Mouse (Mus musculus): ENCODE data around the gene Alpk3.

Gene Alpk3

DNA sequence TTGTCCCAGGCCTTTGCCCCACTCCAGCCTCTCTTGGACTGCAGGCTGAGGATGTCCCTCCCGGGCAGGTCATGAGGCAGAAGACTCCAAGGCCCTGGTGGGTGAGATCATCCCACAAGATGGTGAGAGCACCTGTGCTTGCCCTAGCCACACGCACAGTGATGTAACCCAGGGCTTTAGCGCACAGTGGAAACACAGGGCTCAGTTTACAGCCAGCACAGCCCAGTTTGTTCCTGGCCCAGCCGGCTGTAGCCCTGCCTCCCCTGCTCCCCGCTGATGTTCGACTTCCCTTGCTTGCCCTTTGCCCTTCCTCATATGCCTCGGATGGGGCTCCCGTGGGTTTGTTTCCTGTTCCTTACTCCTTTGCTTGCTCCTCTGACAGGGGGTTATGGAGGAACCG is 17.1 kb downstream of the Alpk3 start:
- no peak for DNase-seq (ENCODE audit: low spot score in 2 of 2)

DNA sequence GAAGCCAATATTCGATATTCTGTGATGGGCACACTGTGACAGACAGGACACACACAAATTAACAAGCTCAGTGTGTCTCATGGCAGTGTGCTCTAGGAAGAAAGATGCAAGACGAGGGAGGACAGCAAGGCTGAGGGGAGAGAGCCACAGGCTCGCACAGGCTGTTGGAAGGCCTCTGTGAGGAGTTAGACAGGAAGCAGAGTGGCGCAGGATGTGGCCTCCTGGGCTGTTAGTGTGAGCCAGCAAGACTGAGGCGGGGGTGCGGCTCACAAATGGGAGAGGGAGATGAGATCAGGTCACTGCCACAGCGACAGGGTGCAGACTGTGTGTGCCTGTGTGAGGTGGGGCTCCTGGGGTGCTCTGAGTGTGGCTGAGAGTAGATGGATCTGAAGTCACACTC is 17.9 kb downstream of the Alpk3 start:
- DNase-seq (ENCODE audit: low spot score in 2 of 2), result no peak

DNA sequence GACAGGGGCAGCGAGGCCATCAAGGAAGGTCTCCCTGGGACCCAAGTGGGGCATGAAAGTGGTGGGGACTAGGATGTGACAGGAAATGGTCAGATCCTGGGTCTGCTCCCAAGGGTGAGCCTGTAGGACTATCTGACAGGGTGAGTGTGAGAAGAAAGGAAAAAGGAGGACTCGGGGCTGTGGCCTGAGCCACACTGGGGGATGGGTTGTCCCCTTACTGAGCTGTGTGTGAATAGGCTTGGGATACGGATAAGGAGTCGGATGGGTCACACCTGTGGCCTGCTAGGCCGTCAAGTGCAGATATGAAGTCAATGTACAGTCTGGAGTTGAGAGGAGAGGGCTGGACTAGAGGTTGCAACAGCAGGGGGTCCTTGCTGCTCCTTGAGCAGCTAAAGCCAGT is 18.3 kb downstream of the Alpk3 start:
- DNase-seq (ENCODE audit: low spot score in 2 of 2), result no peak

DNA sequence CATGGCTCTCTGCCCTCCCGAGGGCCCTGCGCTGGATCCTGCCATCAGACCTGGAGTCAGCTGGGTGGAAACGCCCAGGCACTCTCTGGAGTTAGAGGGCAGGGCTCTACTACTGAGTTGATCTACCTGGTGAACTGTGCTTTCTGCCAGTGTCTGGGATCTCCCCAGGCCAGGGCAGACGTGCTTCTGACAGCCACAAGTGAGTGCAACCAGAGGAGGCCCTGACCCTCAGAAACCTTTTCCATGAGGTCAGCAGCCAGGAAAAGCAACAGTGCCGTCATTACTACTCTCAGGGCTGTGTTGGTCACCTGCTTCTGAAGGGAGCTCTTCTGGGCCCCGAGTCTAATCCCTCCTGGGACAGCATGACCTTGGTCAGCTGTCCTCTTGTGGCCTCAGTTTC is 19.6 kb downstream of the Alpk3 start:
- DNase-seq (ENCODE audit: low spot score in 2 of 2), result no peak

DNA sequence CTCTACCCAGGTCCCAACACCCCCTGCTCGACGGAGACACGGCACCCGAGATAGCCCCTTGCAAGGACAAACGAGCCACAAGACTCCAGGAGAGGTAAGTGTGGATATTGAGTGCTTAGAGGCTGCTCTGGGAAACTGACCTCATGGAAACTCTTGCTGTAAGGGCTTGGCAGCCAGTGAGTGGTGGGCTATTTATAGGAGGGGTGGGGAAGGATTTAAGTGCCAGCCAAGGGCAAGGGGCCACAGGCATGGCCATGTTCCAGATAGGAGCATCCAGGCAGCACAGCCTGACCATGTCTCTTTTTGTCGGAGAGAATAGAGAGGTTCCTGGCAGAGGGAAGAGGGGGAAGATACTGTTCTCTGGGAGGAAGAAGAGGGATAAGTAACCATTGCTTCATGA is 21.3 kb downstream of the Alpk3 start:
- no peak for DNase-seq (ENCODE audit: low spot score in 2 of 2)

DNA sequence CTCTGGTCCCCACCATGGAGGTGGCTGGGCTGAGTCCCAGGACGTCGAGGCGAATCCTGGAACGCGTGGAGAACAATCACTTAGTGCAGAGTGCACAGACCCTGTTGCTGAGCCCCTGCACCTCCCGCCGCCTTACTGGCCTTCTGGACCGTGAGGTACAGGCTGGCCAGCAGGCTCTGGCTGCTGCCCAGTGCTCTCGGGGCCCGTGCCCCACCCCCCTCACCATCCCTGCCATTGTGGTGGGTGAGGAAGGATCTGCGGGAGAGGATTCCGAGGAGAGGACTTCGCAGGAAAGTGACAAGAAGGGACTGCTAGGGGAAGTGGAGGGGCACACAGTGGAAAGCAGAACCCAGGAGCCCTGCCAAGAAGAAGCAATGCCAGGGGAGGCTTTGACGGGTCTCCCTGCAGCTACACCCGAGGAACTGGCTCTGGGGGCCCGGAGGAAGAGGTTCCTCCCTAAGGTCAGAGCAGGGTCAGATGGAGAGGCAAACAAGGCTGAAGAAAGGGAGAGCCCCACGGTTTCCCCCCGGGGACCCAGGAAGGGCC is 36.1 kb downstream of the Alpk3 start:
- DNase-seq (ENCODE audit: low spot score in 2 of 2), result no peak

DNA sequence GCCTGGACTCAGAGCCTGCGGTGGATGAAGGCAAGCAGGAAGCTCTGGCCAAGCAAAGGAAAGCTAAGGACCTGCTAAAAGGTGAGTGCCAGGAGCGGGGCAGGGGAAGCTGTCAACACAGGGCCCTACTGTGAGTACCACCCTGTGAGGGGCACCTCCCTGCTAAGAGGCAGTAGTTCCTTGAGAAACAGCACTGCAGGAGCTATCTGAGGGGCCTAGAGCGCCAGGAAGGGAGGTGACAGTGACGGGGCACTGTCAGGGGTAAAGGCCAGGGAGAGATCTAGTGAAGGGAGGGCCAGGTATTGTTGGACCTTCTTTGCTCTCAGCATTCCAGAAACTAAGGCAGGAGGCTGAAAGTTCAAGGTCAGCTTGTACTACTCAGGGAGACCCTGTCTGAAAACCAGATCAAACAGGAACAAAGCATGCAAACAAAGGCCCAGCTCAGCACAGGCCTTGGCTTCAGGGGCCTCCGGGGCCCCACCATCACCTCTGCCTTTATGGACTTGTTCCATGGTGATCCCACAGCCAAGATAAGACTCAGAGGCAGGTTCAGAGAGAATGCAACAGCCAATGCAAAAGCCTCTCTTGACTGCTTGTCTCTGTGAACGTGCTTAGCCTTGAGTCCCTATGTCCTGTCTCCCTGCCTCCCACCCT is 36.8 kb downstream of the Alpk3 start:
- DNase-seq (ENCODE audit: low spot score in 2 of 2), result no peak

DNA sequence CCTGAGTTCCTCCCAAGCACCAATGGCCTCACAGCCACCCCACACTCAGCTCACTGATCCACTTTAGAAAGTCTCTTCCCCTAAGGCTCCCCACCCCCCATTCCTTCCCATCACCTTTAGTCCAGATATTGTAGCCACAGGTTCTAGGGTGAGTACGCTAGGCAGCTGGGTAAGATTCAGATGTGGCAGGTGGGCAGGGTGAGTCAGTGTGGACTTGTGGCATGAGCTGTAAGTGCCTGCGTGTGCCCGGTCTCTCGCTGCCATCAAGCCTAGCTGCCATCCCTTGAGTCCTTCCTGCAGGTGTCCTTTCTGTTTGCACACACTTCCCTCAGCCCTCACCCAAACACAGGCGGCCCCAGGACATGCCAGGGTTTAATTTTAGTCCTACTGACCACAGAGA is 42.9 kb downstream of the Alpk3 start:
- DNase-seq (ENCODE audit: low spot score in 2 of 2), result no peak

DNA sequence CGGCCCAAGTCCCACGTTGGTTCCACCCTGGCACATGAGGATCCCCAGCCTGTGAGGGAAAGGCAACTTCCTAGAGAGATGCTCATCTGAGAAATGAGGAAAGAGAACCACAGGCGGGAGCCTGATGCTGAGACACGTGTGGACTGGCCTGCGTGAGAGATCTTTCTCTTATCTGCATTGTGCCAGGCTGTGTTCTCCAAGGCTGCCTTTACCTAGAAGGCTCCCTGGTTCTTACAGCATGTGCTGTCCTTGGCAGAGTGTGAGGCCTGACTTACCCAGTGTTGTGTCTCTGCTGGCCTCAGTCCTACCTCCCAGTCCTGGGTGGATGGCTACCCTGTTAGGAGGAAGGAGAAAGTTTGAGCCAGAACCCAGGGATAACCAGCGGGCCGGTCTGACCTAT is 45.5 kb downstream of the Alpk3 start:
- DNase-seq (ENCODE audit: low spot score in 2 of 2), result no peak

DNA sequence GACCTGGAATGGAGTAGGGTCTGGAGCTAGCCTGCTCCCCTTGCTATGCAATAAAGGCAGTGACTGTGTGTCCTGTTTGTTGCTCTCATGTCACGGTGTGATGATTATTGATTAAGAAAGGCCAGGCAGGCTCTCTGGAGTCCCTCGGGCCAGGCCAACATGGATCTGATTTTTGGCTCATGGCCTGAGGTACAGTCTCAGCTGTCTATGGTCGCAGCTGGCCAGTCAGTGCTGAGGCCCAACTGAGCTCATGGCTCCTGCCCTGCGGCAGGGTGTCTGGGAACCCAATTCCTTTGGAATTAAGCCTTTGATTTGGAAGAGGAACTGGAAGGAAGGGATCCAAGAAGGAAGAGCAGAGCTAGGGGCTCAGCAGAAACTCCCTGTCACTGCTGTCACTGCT is 48.1 kb downstream of the Alpk3 start:
- no peak for DNase-seq (ENCODE audit: low spot score in 2 of 2)

DNA sequence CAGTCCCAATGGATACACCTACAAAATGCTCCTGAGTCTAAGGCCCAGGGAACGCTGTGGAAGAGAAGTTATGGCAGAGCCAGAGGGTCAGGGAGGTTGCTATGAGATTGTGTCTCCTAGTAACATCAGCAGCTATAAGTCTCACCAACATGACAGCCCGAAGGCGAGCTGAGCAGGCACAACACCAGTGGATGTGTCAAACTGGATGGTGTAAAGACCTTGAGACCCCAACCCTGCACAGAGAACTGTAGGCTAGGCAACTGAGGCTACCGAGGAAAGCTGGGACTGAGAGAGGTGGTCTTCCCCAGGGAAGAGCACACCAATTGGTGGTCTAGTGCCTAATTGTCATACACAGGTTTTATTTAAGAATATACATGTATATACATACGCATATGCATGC is 50.8 kb downstream of the Alpk3 start:
- no peak for DNase-seq (ENCODE audit: low spot score in 2 of 2)

DNA sequence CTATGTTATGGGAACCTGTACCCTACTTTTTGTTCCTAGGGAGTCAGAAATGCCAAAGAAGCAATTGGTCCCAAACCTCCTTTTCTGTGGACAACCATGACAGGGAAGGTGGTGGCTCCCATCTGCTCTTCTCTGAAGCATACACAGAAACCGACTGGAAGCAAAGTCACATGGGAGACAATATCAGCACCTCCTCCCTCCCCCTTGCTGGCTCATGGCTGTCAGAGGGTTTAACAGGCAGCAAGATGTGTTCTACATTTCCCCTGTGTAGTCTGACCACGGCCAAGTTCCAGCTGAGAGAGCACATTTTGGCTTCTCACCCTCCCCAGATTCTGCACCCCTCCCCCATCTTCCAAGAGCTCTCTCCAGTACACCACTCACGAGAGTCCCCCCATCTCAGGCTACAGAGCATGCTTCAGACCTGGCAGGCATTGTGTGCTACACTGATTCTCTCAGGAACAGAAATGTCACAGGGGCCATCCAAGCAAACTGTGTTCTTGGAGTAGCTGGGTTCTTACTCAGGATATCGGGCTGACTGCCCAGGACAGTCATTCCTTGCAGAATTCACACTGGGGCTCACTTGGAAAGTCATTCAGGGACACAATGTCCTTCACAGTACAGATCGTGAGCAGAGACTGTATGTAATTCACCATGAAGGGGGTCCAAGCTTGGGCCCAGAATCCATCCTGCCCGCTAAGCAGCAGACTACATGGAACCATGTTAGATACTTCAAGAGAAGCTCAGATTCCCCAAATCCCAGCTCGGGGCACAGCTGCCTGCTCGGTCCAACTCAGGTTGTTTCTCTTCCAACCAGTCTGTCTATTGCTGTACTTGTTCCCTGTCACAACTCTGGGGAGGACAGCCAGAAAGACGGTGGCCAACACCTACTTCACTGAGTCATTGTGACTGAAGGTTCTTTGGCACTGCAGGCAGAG is 52.6 kb downstream of the Alpk3 start:
- DNase-seq (ENCODE audit: low spot score in 2 of 2), result no peak

DNA sequence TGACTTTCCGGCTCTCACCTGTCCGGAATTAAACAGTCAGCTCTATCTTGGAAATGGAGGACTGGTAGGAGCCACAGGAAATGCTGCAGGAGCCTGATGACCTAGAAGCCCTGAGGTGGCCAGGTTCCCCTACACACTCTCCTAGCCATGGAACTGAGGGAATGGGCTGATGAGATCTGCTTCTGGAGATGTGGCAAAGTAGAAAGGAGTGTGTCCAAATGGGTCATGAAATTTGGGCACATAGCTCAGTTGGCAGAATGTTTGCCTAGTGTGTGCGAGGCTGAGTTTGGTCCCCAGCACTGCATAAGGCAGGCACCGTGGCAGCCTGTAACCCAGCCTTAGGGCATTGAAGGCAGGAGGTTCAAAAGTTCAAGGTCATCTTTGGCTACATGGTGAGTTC is 53.4 kb downstream of the Alpk3 start:
- DNase-seq (ENCODE audit: low spot score in 2 of 2), result no peak

DNA sequence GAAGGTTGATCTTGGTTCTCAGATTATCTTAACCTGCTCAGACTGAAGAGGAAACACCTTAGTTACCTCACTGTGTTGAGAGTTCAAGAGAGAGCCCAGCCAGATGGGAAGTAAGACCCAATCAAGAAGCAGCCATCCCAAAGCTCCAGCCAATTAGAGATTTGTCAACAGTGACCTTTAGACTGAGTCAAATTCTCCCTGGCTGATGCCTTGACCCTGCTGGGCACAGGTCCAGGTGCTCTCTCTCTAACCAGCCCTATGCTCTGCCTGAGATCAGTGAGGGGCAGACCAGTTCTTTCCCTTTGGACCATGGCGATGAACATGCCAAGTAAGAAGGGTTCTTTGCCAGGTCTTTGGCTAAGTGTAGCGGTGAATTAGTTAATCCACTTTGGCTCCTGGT is 54.3 kb downstream of the Alpk3 start:
- DNase-seq (ENCODE audit: low spot score in 2 of 2), result no peak

DNA sequence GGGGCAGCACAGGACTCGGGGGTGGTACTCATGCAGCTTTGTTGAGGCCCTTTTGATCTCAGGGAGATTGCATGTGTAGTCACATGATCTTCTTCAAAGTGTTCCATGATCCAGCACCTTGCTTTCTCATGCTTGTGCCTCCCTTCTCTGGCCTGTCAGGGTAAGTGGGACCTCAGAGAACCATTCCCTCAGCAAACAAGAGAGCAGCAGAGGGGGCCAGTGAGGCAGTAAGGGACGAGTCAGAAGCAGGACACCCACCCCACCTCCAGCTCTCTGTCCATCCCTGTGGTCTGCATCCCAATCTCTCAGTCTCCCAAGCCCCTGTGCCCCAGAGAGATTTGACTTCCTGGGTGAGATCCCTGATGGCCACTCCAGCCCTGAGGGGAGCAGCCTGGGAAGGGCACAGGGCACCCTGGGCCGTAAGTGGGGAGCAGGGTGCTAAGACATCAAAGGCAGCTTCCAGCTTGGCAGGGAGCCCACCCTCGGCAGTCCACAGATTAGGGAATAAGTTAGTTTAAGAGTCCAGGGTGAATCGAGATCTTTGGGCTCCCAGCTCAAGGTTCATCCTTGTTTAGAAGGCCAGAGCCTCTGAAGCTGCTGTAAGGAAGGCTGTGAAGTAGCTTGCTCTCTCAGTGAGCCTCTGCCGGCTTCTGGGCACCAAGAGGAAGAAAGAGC is 55.4 kb downstream of the Alpk3 start:
- DNase-seq (ENCODE audit: low spot score in 2 of 2), result no peak

DNA sequence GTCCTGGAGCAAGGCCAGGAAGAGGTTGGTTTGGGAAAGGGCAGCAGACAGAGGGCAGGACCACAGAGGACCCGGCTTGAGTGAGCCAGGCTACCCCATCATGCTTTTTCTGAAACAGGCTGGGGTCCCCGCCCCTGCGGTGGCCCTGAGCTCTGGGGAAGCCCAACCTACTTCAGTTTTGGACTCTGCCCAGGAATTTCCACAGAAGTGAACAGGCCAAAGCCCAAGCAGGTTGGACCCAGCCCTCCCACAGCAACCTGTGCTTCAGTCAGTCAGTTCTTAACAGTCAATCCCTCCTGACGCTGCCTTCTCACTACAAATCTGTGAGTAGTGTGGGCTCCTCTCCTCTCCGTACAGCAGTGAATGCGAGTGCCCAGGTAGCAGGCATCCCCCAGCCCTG is 57.2 kb downstream of the Alpk3 start, which contains the start of gene Slc28a1:
Slc28a1 (plus strand) TSS at position 245 of the 400 bp plus-strand sequence.
- no peak for DNase-seq (ENCODE audit: low spot score in 2 of 2)

DNA sequence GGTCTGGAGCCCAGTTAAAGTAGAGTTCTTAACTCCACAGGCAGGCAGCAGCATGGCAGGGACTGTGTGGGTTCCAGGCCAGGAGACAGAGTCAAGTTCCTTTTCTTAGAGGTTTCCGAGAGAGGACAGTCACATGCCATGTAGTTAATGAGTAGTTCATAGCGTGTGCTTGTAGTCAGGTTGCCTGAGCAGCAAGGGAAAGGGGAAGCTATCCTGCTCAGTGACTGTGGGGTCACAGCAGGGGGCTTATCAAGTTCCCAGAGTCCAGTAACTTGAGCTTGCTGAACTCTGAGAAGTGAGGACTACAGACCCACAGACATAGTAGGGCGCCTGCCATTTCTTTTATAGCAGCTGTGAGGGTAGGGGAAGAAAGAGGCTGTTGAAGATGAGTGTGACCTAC is 63.7 kb downstream of the Alpk3 start:
- no peak for DNase-seq (ENCODE audit: low spot score in 2 of 2)

DNA sequence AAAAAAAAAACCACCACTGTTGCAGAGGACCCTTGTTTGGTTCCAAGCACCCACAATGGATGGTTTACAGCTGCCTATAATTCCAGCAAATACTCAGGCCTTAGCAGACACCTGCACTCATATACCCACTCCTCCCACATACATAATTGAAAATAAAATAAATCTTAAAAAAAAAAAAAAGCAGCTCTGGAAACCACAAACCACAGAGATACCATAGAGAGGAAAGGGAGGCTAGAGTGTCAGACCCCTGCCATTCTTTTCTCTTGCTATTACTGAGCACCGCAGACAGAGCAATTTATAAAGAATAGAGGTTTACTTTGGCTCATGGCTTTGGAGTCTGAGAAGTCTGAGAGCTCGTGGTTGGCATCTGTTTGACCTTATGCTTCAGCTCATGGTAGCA is 65.4 kb downstream of the Alpk3 start:
- no peak for DNase-seq (ENCODE audit: low spot score in 2 of 2)

DNA sequence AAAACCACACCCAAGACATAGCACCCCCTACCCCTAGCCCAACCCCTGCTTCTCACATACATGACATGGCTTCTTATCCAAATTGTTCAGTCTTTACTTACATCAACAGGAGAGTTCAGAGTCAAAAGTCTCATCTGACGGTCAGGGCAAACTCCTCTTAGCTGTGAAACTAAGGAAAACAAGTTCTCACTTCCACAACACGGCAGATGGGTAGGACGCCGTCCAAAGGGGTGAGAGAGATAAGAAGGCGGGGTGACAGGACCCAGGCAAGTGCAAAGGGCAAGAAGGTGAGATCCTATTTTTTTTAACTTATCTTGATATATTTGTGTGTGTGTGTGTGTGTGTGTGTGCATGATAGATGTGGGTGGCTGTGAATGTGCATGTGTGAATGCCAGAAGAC is 66.2 kb downstream of the Alpk3 start:
- no peak for DNase-seq (ENCODE audit: low spot score in 2 of 2)

DNA sequence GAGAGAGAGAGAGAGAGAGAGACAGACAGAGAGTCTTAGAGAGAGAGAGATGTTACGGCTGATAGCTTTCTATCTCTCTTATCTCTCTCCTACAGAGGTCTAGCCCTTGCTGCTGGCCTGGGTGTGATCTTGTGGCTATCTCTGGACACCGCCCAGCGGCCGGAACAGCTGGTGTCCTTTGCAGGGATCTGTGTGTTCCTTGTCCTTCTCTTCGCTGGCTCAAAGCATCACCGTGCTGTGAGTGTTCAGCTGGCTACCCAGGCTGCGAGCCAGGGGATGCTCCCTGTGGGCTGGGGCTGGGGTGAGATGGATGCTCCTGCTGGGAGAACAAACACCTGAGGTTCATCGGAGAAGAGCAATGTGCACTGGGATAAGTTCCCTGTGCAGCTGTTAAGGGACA is 67.4 kb downstream of the Alpk3 start:
- DNase-seq (ENCODE audit: low spot score in 2 of 2), result no peak

DNA sequence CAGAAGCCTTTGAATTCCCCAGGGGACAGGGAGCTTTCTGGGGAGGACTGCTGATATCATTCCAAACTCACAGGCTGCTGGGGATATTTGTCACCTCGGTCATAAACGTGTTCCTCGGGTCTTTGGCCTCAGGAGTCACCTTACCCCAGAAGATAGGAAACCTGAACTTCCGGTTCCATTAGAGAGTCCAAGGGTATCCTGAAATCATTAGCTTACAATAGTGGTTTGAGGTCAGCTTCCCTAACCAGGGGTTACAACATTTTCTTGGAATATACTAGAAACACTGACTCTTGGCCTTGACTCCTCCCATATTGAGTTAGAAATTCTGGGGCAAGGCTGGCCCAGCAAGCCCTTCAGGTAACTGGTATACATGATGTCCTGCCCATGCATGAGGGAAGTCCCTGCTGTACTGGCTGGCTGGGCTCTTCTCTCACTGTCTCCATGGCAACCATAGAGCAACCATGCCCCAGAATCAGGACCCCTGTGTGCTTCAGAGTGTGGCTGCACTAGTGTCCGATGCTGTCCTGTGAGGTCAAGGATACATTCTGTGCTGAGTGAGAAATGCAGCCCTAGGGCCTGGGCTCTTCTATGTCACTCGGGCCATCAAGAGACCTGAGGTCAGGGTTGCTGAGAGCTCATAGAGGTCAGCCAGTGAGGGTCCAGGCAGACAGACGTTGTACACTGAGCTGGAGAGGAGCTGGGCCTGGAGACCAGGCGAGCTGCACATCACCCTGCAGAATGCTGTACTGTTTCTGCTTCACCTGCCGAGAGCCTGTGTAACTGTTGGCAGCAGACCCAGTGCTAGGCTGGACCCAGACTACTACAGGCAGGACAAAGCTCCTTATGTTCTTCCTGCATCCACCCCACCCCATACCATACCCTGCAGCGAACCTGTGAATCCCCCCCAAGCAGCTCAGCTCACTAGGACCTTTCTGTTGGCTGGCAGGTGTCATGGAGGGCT is 68.1 kb downstream of the Alpk3 start:
- DNase-seq (ENCODE audit: low spot score in 2 of 2), result no peak
